Mouse (Mus musculus): ENCODE measurements around the gene Frmd8.

- peak; percentile 89 for TF ChIP-seq CTCF (IDR thresholded peaks at IDR 0.05; ENCODE audit: low read depth)
- TF ChIP-seq EP300 (optimal IDR thresholded peaks at IDR 0.05): no peak
Measured at GRCm38 (mm10) chr19:5923990-5924712, 49.1 kb upstream of the Frmd8 start.
